Mouse (Mus musculus) MN1 (cell line): Measurements from ENCODE around the gene Ints7.

ENCODE experiments used
- DNase-seq: peaks from one replicate; pipeline ENCODE4 v3.0.0-alpha.2; 2016; ENCODE audit warnings: low spot score

Gene Ints7

DNA sequence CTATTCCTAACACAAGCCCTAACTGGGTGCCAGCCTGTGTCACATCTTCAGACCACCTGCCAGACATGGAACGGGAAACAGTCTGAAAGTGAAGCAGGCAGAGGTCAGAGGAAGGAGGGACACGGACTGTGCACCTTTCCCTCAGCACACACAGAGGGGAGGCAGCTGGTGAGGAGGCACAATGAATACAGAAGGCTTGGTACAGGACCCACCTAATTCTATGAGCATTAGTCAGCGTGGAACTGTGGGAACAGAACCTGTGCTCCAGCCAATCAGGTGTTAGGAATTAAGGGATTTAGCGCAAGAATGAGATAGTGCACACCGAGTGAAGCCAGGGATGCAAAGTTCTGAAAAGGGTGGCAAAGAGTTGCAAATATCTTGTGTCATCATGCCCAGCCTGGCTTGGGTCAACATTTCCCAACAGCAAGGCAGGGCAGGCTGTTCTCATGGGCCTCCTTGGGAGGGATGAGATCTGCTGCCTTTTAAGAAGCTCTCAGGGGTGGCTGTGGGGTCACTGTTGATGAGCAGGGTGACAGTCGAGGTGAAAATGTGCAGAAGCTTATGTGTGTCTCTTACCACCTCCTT, 57.2 kb downstream of the Ints7 start:
- DNase-seq, result no peak

DNA sequence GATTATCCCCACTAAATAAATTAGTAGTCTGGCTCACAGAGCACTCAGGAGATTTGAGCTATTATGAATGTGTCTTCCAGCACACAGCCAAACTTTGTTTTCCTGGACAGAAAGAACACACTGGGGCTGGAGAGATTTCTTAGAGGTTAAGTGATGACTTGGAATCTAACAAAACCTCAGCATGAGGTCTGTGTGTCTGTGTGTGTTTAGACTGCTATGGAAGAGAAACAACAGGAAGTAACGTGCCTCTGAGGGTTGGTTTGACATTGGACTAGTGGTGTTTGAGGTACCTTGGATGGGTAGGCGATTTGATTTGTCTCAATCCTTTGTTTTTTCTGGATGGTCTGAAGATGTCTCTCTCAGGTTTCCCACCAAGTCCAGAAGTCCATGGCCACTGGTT, 58.7 kb downstream of the Ints7 start:
- DNase-seq, result no peak

DNA sequence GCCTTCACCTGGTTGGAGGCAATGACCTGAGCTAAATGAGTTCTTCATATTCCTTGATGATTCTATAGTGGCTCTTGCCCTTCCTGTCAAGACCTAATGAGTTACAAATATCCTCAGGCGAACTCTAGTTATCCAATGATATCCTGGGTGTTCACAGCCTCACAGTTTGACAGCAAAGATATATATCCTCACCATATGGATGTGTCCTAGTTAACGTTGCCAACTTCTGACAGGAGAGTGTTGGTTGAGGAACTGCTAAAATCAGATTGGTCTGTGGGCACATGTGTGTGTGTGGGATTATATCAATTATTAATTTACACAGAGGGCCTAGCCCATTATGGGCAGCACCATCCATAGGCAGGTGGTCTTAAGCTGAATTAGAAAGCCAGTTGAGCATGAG, 63.0 kb downstream of the Ints7 start:
- no peak for DNase-seq

DNA sequence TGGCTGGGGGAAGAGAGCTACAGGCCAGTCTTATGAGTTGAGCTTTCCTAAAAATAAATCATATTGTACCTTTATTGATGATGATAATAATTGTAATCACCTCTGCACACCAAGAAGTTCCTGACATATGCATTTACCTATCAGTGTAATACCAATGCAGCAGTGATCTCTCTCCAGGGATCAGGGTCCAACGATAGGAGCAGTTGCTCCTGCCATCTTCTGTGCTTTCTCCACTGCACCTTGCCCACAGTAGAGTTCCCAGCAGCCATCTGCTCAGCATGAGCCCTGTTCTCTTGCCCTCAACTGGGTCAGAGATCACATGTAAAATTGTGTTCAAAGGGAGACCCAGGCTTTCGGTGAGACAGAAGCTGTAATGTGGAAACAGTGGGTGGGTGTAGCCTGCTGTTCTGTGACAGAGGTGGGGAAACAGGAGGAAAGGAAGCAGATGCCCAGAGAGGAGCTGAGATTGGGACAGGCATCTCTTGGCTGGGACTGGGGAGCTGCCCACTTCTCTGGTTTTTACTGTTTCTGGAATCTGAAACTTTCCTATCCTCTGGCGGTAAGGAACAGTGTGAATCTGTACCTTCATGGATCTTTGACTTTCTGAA, 63.9 kb downstream of the Ints7 start:
- no peak for DNase-seq

DNA sequence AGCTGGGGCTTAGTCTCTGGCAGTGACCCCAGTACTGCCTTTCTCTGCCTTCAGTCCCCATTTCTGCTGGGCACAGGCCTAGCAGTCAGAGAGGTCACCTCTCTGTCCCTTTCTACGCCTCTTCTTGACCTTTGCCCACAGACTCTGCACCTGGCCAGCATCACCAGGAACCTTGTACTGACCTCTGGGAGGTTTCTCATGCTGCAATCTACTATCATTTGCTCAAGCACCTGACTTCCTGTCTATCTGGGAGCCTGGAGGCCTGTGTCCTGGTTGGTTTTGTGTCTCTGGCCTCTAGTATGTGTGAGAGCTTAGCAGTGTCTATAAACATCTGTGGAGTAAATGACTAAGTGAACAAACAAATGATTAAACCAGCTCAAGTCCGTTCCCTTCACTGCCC, 64.7 kb downstream of the Ints7 start:
- no peak for DNase-seq

DNA sequence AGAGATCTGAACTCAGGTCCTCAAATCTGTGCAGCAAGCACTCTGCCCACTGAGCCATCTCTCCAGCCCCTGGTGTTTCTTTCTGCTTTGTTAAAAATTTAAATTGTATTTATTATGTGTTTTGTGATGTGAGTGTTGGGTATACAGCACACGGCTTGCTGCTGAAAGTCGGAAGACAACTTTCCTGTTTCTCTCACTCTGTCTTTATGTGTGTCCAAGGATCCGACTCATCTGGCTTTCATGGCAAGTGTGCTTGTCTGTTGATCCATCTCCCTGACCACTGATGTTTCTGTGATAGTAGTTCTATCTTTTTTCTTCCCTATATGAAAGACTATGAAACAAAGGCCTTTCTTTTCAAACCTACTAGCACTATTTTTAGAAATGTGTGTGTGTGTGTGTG, 65.4 kb downstream of the Ints7 start:
- no peak for DNase-seq

DNA sequence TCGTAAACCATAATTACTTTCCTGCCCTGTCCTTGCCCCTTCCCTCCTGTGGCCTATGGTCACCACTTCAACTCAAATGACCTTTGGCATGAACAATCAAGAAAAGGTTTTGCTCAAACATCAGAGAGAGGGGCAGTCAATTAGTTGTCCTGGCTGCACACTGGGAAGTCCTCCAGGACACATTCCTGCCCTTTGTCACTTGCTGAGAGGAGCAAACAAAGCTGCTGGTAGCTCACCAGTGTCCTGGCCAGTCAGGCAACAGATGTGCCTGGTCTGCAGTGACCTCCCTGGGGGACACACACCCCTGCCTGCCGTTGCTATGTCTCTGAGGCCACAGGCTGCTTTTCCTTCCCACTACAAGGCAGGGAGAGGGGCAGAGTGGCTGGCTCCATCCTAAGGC, 66.0 kb downstream of the Ints7 start:
- no peak for DNase-seq

DNA sequence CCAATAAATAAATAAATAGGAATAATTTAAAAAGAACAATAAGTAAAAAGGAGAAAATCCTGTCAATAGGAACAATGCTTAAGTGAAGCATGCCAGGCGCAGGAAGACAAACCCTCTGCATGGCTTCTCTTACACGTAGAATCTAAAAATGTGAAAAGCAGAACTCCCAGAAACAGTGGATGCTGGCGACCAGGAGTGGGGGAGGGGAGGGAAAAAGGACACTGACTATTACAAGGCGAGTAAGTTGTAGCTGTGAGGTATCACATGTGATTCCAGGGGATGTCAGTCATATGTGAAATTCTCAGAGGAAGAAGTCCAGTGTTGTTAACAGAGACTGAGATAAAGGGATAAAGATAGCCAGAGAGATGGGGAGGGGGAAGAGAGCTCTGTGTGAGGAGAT, 67.5 kb downstream of the Ints7 start:
- no peak for DNase-seq

DNA sequence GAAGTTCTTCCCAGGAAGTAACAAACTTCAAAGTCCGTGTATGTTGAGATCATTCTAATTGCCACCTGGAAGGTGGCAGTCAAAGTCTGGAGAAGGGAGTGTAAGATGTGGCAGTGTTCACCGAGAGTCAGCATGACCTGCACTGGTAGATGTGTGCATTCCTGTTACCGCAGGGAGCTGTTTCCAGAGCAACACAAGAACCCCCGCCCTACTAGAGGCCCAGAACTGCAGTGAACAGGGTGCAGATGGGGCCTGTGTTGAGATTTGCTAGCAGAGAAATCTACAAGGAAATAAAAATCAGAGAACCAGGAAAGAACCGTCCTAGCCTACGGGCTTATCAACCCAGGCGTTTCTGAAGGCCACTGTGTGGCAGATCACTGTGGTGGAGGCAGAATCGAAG, 70.5 kb downstream of the Ints7 start:
- DNase-seq, result no peak

DNA sequence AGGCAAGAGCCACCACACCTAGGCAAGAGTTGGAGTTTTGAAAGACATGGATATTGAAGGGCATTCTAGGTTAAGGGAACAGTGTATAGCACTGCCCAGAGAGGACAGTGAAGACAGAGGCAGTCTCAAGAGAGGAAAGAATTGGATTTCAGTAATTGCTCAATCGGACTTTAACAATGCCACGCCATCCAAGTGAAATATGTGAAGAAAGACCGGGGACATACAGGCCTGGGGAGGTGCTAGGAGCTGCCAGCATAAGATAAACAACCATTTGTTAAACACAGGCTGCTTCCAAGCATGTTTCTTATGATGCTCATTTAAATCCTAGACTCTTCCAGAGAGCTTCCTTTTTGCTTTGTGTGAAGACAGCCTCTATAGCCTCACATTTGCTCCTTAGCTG, 72.2 kb downstream of the Ints7 start:
- DNase-seq, result no peak

DNA sequence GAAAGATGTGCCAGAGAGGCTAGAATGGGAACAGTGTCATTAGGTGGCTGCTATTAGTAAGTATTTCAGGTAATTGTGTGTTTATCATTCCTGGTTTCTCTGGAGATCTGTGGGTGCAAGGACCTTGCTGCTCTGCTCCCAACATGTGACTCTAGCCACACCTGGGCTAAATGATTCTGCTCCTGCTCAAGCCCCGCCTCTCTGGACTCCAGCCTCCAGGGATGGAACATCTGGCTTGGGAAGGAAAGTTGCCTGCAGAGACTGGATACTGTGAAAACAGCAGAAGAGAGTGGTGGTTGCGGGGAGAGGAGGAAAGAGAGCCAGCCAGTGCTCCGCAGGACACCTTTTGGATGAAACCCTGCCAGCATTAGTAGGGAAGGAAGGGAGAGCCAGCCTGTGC, 84.0 kb downstream of the Ints7 start:
- no peak for DNase-seq

DNA sequence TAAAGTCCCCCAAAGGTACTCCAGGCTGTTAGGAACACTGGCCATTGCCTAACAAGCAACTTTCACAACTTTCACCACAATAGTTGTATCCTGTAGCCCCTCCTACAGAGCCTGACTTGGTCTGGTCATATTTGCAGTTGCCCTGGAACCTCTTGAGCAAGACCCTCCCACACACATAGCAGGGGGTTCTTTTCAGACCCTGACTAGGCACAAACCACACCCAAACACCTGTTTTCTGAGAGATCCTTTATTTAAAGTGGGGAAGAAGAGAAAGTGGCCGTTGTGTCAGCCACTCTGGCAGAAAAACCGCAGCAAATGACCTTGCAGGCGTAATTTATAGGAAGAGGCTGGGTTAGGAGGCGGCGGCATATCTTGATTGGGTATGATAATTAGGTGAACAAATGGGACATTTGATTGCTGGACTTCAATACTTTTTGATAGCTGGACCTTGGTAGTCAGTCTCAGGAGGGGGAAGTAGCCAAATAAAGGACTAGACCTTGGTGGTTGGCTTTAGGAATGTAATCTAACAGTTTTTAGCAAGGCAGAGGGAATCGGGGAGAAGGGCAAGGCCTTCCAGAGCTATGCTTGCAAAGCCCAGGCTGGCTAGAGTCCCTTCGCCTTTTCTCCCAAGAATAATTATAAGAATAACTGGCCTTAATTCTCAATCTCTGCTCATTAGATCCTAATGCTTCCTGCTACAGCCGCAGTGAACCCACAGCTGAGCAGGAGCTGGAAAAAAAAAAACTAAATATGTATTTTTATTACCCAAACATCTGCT, 85.8 kb downstream of the Ints7 start:
- no peak for DNase-seq

DNA sequence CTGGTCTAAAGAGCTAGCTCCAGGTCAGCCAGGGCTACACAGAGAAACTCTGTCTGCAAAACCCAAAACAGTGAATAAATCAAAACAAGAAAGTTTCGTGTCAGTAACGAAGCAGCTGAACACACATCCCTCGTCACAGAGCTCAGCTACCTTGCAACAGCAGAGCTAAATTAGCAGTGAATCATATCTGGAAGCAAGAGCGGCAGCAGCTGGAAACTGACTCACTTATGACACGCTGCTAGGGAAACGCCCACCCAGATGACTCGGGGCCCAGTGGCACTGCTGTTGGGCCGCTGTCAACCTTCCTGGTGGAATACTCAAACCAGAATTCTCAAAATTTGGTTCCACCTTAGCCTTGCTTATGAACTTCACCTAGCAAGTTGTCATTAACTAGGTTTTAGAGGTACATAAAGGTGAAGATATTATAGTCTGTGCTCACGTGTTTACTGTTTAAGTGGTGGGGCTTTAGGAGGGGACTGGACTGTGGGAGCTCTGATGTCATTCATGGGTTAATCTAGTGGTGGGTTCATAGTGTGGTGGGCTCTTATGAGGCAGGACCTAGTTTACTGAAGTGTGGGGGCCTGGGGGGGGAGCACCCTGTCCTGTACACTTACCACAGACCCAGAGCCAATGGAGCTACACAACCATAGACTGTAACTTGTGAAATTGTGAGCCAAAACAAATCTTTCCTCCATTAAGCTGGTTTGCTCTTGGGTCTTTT, 86.9 kb downstream of the Ints7 start:
- peak; percentile 80 for DNase-seq

DNA sequence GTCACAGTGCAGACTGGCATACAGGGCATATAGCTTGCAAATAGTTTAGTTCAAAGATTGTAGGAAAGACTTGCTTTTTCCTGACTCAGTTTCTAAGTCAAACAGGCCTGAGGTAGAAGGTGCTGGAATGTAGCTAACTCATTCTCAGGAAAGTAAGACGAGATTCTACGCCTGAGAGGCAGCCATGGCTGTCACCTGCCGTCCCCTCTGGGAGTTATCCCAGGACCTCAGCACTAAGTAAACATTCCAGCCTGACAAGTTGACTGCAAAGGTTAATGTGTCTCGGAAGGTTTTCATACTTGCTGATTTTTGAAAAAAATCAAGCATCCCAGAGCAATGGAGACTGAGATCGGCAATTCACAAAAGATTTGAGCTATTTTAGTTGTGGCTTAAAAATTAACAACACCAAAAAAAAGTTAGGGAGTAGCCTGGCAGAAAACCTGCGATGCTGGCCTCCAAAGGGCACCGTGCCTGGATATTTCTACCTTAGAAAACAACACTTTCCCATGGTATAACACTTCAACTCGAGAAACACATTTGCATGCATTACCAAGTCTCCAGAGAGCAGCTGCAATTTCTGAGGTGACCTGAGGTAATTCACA, 87.6 kb downstream of the Ints7 start:
- no peak for DNase-seq

DNA sequence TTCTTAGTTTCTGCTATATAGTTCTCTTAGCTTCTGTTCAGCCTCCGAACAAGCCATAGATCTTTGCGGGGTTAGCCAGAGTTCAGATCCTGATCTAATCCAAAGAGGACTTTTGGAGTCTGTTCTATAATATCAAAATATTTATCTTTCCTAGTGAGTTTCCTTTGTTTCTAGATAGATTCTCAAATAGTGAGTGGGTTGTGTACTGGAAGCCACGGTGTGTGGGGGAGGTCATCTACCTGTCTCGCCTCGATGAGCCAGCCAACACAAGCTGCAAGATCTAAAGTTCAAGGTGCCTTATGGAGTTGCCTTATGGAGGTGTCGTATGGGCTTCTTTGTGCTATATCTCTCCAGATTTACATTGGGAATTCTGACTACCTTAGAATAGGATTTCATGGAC, 88.2 kb downstream of the Ints7 start:
- DNase-seq, result no peak

DNA sequence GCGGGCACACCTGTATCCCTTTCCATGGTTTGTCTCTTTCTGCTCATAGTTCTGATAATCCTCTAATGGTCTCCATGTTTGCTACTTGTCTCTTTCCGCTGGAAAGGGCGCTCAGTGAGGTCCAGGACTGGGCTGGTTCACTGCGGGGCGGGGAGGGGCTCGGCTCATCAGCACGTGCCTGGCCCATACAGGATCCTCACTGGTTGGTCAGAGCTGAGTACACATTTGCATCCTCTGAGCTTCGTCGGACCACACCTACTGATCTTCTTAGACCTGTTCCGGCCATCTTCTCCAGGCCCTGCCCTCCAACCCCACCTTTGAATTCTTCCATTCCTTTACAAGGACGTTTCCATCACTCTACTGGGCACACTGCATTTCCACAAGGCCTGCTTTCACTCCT, 90.9 kb downstream of the Ints7 start:
- no peak for DNase-seq

DNA sequence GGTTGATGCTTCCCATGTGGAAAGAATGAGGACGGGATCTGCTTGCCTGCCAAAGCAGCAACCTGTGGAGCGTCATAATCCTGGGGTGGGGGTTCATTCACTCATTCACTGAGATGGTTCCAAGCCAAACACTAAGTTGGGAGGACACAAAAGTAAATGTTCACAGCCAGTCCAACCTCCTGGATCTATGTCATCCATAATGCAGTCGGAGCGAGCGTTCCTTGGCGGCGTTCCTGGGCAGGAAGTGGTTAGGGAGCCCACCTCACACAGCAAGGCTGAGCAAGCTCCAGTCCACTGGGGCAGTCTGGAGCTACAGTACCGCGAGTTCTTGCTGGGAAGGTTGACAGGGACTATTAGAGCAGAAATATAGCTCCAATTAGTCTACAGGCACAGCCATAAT, 92.6 kb downstream of the Ints7 start:
- DNase-seq, result no peak
